Mouse (Mus musculus) left cerebral cortex, adult 8-10 months (tissue): ENCODE data around the gene Twf2. TPM values are rescaled to one million over a fixed set of nuclear protein-coding genes. Genes with fewer than 3 reads are reported as not detected.
"Not testable (repeated sequence)": the region's sequence is repeated elsewhere in the genome, so short reads cannot be mapped to it uniquely, and the experiment has no call there.

ENCODE experiments used
- DNase-seq, 2 experiments: peaks; one replicate each; pipeline ENCODE4 v3.0.0; 2022; ENCODE audit warnings: low spot score in 2 of 2
- total RNA-seq, 4 experiments: library from RNA; stranded (reverse); gene quantifications; 2 replicates each; pipeline ENCODE4 v1.2.4; 2022

The Twf2 gene
- 10 to 100 TPM; 58.6 to 61.1 (median 59.1) TPM for total RNA-seq

GRCm38 (mm10) chr9:106202819-106203636 lies at the start of gene Twf2:
Twf2 (plus strand) TSS chr9:106203108.
- peak; percentile 77 to 89 for DNase-seq

GRCm38 (mm10) chr9:106154106-106154505 lies 48.8 kb upstream of the Twf2 start:
- DNase-seq: no peak

GRCm38 (mm10) chr9:106156419-106156818 lies 46.5 kb upstream of the Twf2 start:
- DNase-seq: no peak

GRCm38 (mm10) chr9:106156921-106157622 lies 45.8 kb upstream of the Twf2 start:
- no peak for DNase-seq

- no peak for DNase-seq
Observed at GRCm38 (mm10) chr9:106157623-106157925, 45.3 kb upstream of the Twf2 start.

GRCm38 (mm10) chr9:106158037-106158491 lies 44.8 kb upstream of the Twf2 start, which contains the start of gene Glyctk:
Glyctk (minus strand) TSS chr9:106158138.
- DNase-seq: no peak

GRCm38 (mm10) chr9:106159237-106159636 lies 43.7 kb upstream of the Twf2 start:
- DNase-seq: no peak

GRCm38 (mm10) chr9:106159784-106160301 lies 43.1 kb upstream of the Twf2 start:
- peak; percentile 91 to 99 for DNase-seq

GRCm38 (mm10) chr9:106160426-106160825 lies 42.5 kb upstream of the Twf2 start:
- DNase-seq: no peak

- no peak for DNase-seq
Observed at GRCm38 (mm10) chr9:106166709-106167108, 36.2 kb upstream of the Twf2 start.

- DNase-seq: no peak
Observed at GRCm38 (mm10) chr9:106167241-106167640, 35.7 kb upstream of the Twf2 start.

- DNase-seq: no peak
Observed at GRCm38 (mm10) chr9:106167703-106168102, 35.2 kb upstream of the Twf2 start.

GRCm38 (mm10) chr9:106169006-106169405 lies 33.9 kb upstream of the Twf2 start:
- DNase-seq: not testable (repeated sequence)

- no peak for DNase-seq
Observed at GRCm38 (mm10) chr9:106169917-106170316, 33.0 kb upstream of the Twf2 start.

GRCm38 (mm10) chr9:106170556-106171345 lies 32.2 kb upstream of the Twf2 start, which contains the start of gene Wdr82:
Wdr82 (plus strand) TSS chr9:106170928.
- peak; percentile 81 to 85 for DNase-seq

GRCm38 (mm10) chr9:106171346-106172158 lies 31.4 kb upstream of the Twf2 start:
- peak in 1 of 2 experiments; percentile 49 for DNase-seq

- DNase-seq: no peak
Observed at GRCm38 (mm10) chr9:106172527-106172926, 30.4 kb upstream of the Twf2 start.

GRCm38 (mm10) chr9:106173363-106173762 lies 29.5 kb upstream of the Twf2 start:
- no peak for DNase-seq

GRCm38 (mm10) chr9:106175552-106176200 lies 27.2 kb upstream of the Twf2 start:
- no peak for DNase-seq

GRCm38 (mm10) chr9:106176769-106177168 lies 26.1 kb upstream of the Twf2 start:
- DNase-seq: no peak
